Mouse (Mus musculus): ENCODE measurements around the gene Frs2. TPM values are rescaled to one million over a fixed set of nuclear protein-coding genes. Genes with fewer than 3 reads are reported as not detected.

Frs2 gene
- 18.9 TPM for polyA plus RNA-seq (2014; fragmentation: Illumina TruSeq; extraction: RNeasy Lipid Tissue Mini Kit (QIAGEN cat#74804); ENCODE audit: low read depth, low replicate concordance)

GRCm38 (mm10) chr10:117148361-117149003, at the start of gene Frs2:
Gene Frs2 (minus strand): TSS chr10:117148534.

DNA sequence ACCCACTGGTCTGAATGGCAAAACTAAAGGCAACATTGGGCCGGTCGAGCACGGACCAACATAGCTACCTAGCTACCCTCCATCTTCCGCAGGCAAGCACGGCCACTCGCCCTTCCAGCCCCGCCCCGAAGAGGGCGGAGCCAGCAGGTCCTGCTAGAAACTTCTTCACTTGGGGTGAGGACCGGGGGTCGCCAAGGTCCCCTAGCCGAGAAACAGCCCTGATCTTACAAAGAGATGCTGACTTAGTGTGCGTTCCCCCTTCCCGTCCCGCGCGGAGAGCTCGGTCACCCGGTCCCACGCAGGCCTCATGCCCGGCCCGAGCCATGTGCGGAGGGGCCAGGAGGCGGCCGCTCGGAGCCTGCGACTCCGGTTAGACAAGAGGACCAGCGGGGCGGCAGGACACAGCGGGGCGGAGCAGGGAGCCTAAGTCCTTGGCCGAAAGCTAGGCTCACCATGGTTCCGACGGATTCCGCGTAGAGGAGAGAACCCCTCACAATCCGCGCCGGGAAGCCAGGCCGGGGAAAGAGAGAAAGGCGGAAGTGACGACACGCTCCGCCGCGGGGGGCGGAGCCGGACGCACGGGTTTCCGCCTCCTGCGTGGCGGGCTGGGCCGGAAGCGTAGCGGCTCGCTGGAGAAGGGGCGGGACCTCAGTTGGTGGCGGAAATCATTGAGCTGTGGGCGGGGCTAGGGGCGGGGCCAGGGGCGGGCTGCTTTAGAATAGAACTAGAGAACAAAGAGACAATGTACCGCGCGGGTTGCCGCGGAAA, 84.9 kb downstream of the Frs2 start, which contains the start of gene Cct2:
Gene Cct2 (minus strand): TSS at position 561 of the 768 bp plus-strand sequence.

DNA sequence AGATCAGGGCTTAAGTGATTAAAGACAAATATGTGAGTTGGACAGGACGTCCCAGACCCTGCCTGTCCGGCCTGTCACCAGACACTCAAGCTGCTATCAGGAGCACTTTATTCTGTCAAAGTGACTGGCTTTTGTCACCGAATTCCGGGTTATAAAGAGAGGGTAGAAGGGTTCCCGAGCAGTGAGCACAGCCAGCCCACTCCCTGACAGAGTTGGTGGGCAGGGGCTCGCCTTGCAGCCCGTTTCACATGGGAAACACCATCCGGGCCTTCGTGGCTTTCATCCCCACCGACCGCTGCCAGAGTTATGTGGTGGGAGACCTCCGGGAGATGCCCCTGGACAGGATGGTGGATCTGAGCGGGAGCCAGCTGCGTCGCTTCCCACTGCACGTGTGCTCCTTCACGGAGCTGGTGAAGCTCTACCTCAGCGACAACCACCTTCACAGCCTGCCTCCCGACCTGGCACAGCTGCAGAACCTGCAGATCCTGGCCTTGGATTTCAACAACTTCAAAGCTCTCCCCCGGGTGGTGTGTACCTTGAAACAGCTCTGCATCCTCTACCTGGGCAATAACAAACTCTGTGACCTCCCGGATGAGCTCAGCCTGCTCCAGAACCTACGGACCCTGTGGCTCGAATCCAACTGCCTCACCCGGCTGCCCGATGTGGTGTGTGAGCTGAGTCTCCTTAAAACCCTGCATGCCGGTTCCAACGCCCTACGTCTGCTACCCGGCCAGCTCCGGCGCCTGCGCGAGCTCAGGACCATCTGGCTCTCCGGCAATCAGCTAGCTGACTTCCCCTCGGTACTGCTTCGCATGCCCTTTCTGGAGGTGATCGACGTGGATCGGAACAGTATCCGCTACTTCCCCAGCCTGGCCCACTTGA, 102.9 kb downstream of the Frs2 start, which contains the start of gene Lrrc10:
Gene Lrrc10 (plus strand): TSS at position 167 of the 882 bp plus-strand sequence.

Other genes starting within 250 kb of the Frs2 start
- 76.2 TPM for gene Rab3ip, start 197.8 kb downstream of the Frs2 start, polyA plus RNA-seq (2014; fragmentation: Illumina TruSeq; extraction: RNeasy Lipid Tissue Mini Kit (QIAGEN cat#74804); ENCODE audit: low read depth, low replicate concordance)
- not detected for gene Gm10271, start 175.9 kb downstream of the Frs2 start, polyA plus RNA-seq (2014; fragmentation: Illumina TruSeq; extraction: RNeasy Lipid Tissue Mini Kit (QIAGEN cat#74804); ENCODE audit: low read depth, low replicate concordance)
- gene Best3, start 162.2 kb downstream of the Frs2 start, polyA plus RNA-seq (2014; fragmentation: Illumina TruSeq; extraction: RNeasy Lipid Tissue Mini Kit (QIAGEN cat#74804); ENCODE audit: low read depth, low replicate concordance), result 0.46 TPM
- not detected for gene Lrrc10, start 103.2 kb downstream of the Frs2 start, polyA plus RNA-seq (2014; fragmentation: Illumina TruSeq; extraction: RNeasy Lipid Tissue Mini Kit (QIAGEN cat#74804); ENCODE audit: low read depth, low replicate concordance)
- 166 TPM for gene Cct2, start 84.7 kb downstream of the Frs2 start, polyA plus RNA-seq (2014; fragmentation: Illumina TruSeq; extraction: RNeasy Lipid Tissue Mini Kit (QIAGEN cat#74804); ENCODE audit: low read depth, low replicate concordance)
- gene Yeats4, start 76.0 kb upstream of the Frs2 start, polyA plus RNA-seq (2014; fragmentation: Illumina TruSeq; extraction: RNeasy Lipid Tissue Mini Kit (QIAGEN cat#74804); ENCODE audit: low read depth, low replicate concordance), result 32.3 TPM
- not detected for gene 9530003J23Rik, start 90.2 kb upstream of the Frs2 start, polyA plus RNA-seq (2014; fragmentation: Illumina TruSeq; extraction: RNeasy Lipid Tissue Mini Kit (QIAGEN cat#74804); ENCODE audit: low read depth, low replicate concordance)
- gene Lyz2, start 133.8 kb upstream of the Frs2 start, polyA plus RNA-seq (2014; fragmentation: Illumina TruSeq; extraction: RNeasy Lipid Tissue Mini Kit (QIAGEN cat#74804); ENCODE audit: low read depth, low replicate concordance), result 512 TPM
- gene Lyz1, start 144.3 kb upstream of the Frs2 start, polyA plus RNA-seq (2014; fragmentation: Illumina TruSeq; extraction: RNeasy Lipid Tissue Mini Kit (QIAGEN cat#74804); ENCODE audit: low read depth, low replicate concordance), result 70.8 TPM
- gene Cpsf6, start 231.5 kb upstream of the Frs2 start, polyA plus RNA-seq (2014; fragmentation: Illumina TruSeq; extraction: RNeasy Lipid Tissue Mini Kit (QIAGEN cat#74804); ENCODE audit: low read depth, low replicate concordance), result 30.2 TPM

All from adipose tissue, adult 10 weeks (tissue).